Mouse (Mus musculus) layer of hippocampus, postnatal 25 days (tissue): Measurements from ENCODE around the gene Hdgfl2. TPM values are rescaled to one million over a fixed set of nuclear protein-coding genes. Genes with fewer than 3 reads are reported as not detected.

Experiments
- DNase-seq, 2 experiments: peaks; one replicate each; pipeline ENCODE4 v3.0.0; 2022; ENCODE audit warnings: mixed read lengths in 2 of 2, low spot score in 1 of 2; ENCODE audit errors: extremely low spot score in 1 of 2
- total RNA-seq, 2 experiments: library from RNA; stranded (reverse); gene quantifications; 2 replicates each; pipeline ENCODE4 v1.2.3; 2021

Gene Hdgfl2
- total RNA-seq, 2 experiments from 2014 or later: 96.4 to 126 TPM

- DNase-seq: no peak
These were observed 69.6 kb downstream of the Hdgfl2 start for GRCm38 (mm10) chr17:56148790-56149618.

GRCm38 (mm10) chr17:56149897-56150296, 70.5 kb downstream of the Hdgfl2 start:
- DNase-seq: no peak

Other genes starting within 250 kb of the Hdgfl2 start
- 1 to 10 TPM; 6.1 to 7.0 TPM for gene Zfp119a, start 200.7 kb upstream of the Hdgfl2 start, total RNA-seq
- 1 to 10 TPM; 5.8 TPM for gene Zfp959, start 187.5 kb upstream of the Hdgfl2 start, total RNA-seq
- gene Zfp119b, start 130.1 kb upstream of the Hdgfl2 start, total RNA-seq: 1 to 10 TPM; 3.1 to 3.4 TPM
- 1 to 10 TPM; 2.3 to 2.8 TPM for gene Ebi3, start 127.0 kb upstream of the Hdgfl2 start, total RNA-seq
- 10 to 100 TPM; 16.7 to 16.9 TPM for gene Yju2, start 120.5 kb upstream of the Hdgfl2 start, total RNA-seq
- 10 to 100 TPM; 24.3 to 29.0 TPM for gene Shd, start 109.2 kb upstream of the Hdgfl2 start, total RNA-seq
- gene Fsd1, start 93.1 kb upstream of the Hdgfl2 start, total RNA-seq: 10 to 100 TPM; 72.4 to 82.6 TPM
- 1 to 10 TPM; 2.7 to 3.2 TPM for gene Stap2, start 74.0 kb upstream of the Hdgfl2 start, total RNA-seq
- gene Mpnd, start 73.9 kb upstream of the Hdgfl2 start, total RNA-seq: 100 to 1,000 TPM; 110 to 116 TPM
- 10 to 100 TPM; 63.1 to 64.0 TPM for gene Sh3gl1, start 43.0 kb upstream of the Hdgfl2 start, total RNA-seq
- 1 to 10 TPM; 3.9 to 4.9 TPM for gene Chaf1a, start 39.2 kb upstream of the Hdgfl2 start, total RNA-seq
- 10 to 100 TPM; 83.3 to 87.4 TPM for gene Ubxn6, start 4.6 kb upstream of the Hdgfl2 start, total RNA-seq
- gene Plin4, start 30.2 kb downstream of the Hdgfl2 start, total RNA-seq: 1 to 10 TPM in 1 of 2 experiments, under 1 TPM in 1; 0.68 to 2.4 TPM
- gene Plin5, start 38.0 kb downstream of the Hdgfl2 start, total RNA-seq: under 1 TPM; 0.30 to 0.85 TPM
- gene Lrg1, start 42.4 kb downstream of the Hdgfl2 start, total RNA-seq: 1 to 10 TPM; 1.1 to 1.4 TPM
- 100 to 1,000 TPM; 141 to 143 TPM for gene Sema6b, start 60.7 kb downstream of the Hdgfl2 start, total RNA-seq
- 1 to 10 TPM; 5.4 to 6.6 TPM for gene Tnfaip8l1, start 82.8 kb downstream of the Hdgfl2 start, total RNA-seq
- 10 to 100 TPM; 39.4 to 41.4 TPM for gene Mydgf, start 104.3 kb downstream of the Hdgfl2 start, total RNA-seq
- 10 to 100 TPM; 64.7 to 67.3 TPM for gene Dpp9, start 139.3 kb downstream of the Hdgfl2 start, total RNA-seq
- gene Fem1a, start 177.2 kb downstream of the Hdgfl2 start, total RNA-seq: 10 to 100 TPM; 36.1 to 37.0 TPM
- gene Ticam1, start 197.2 kb downstream of the Hdgfl2 start, total RNA-seq: 1 to 10 TPM; 5.5 to 6.0 TPM
- gene Plin3, start 213.2 kb downstream of the Hdgfl2 start, total RNA-seq: 10 to 100 TPM; 14.6 to 16.7 TPM
- gene Arrdc5, start 220.7 kb downstream of the Hdgfl2 start, total RNA-seq: not detected
- gene Uhrf1, start 223.7 kb downstream of the Hdgfl2 start, total RNA-seq: 1 to 10 TPM; 1.7 to 2.0 TPM
- gene Kdm4b, start 246.4 kb downstream of the Hdgfl2 start, total RNA-seq: 10 to 100 TPM; 92.0 to 93.4 TPM